Mouse (Mus musculus) C2C12 (cell line): ENCODE measurements around the gene Adgra3.

Source experiments
- CTCF ChIP-seq: IDR thresholded peaks from one replicate; pipeline ENCODE4 v1.5.1; 2011; ENCODE audit not compliant: control insufficient read depth, insufficient read depth, insufficient read length
- FOSL1 ChIP-seq: IDR thresholded peaks from one replicate; pipeline ENCODE4 v1.8.0; 2011; ENCODE audit warnings: mild to moderate bottlenecking, low read length; ENCODE audit not compliant: poor library complexity, insufficient read depth, severe bottlenecking
- MAX ChIP-seq: IDR thresholded peaks from one replicate; pipeline ENCODE4 v1.6.1; 2011; ENCODE audit warnings: mild to moderate bottlenecking, control low read depth
- MYOG ChIP-seq: IDR thresholded peaks from one replicate; pipeline ENCODE4 v1.6.1; 2011; ENCODE audit not compliant: control insufficient read depth, insufficient read length; ENCODE audit errors: extremely low read depth

GRCm38 (mm10) chr5:50057612-50058420, 990 bp downstream of the Adgra3 start:
- TF ChIP-seq CTCF (no peak), FOSL1 (no peak), MAX (no peak), MYOG (no peak)
